Mouse (Mus musculus) spleen, adult 2 months (tissue): Measurements from ENCODE around the gene Pcdh9.

ENCODE experiments used
- CTCF ChIP-seq: fragments of 200-500 bp; IDR thresholded peaks from 2 replicates; pipeline ENCODE4 v1.5.1; 2011; ENCODE audit warnings: mild to moderate bottlenecking, inconsistent platforms; ENCODE audit not compliant: insufficient read depth, insufficient read length, insufficient replicate concordance; ENCODE audit errors: extremely low read depth
- POLR2A ChIP-seq: fragments of 200-500 bp; IDR thresholded peaks from 2 replicates; pipeline ENCODE4 v1.6.1; 2011; ENCODE audit warnings: low read depth, low read length, inconsistent platforms

DNA sequence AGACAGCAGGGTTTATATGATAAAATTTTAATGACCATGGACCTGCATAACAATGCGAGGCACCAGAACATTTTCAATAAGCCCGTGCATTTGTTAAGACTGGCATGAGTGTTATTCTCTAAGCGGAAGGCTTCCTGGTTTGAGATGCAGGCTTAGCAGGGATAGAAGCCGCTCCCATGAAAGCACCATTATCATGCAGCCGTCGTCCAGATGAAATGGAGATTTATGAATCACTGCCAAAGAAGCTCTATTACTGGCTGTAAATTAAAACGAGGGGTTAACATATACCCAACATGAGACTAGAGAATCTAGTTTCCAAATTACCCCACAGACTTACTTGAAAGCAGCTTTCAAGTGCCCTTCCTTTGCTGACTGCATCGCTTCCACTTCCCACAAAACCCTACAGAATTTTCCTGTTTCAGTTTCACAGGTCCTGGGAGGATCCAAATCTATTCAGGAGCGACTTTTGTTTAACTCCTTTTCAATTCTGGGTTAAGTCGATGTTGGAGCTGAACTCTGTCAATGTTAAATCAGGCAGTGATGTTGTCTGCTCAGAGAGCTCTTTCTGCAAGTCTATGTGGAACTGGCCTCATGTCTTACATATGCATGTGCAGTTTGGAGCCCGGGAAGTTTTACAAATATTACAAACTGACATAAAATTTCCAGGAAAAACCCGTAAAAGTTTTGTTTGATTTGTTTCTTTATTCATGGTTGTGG, 188.9 kb downstream of the Pcdh9 start:
- TF ChIP-seq CTCF, result no peak
- TF ChIP-seq POLR2A, result no peak
